Mouse (Mus musculus): ENCODE measurements around the gene Btbd16. TPM values are rescaled to one million over a fixed set of nuclear protein-coding genes. Genes with fewer than 3 reads are reported as not detected.

Gene Btbd16
- polyA plus RNA-seq, 1 experiment from 2014 or later, result not detected

DNA sequence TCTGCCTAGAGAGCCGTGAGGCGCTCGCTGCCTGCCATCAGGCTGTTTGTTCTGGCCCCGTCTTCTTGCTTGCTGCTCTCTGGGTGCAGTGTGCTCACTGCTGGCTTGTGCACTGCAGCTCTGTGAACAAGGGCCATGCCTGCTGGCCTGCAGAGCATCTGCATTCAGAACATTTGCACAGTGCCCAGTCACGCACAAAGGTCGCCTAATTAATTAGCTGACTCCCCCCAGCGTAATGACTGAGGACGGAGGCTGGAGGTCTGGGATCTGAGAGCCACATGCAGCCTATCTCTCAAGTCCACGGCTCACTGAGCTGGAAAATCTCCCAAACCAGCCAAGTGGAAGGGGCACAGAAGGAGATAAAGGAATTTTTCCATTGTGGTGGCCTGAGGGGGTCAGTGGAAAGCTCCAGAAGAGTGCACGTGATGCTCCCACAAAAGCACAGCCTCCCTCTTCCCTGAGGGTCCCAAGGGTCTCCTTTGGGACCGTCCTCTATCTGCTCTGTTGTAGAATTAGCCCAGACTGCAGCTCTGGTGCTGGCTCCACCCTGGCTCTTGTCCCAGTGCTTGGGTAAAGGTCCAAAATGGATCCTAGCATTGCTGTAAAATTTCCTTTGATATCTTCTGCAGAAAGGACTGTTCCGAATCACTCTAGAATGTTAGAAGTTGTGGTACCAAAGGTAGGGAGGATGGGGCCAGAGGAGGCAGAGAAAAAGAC, 64.2 kb downstream of the Btbd16 start:
- H3K4me3 ChIP-seq (ENCODE audit: low read depth, low read length), result no peak overlapping the region
- 0 out of 2 replicates have a peak overlapping the region, but pooled peaks have one; percentile 1 for H3K27ac ChIP-seq (replicated peaks; ENCODE audit: low read depth, low read length)
- peaks cover 4% of the 10 kb centered on the region; the same call in 1 of the 2 replicates for H3K4me1 ChIP-seq (ENCODE audit: control insufficient read depth, insufficient read depth, low read length)
- 26% methylated on average over 12 of the region's 12 CpGs for WGBS
- H3K4me2 ChIP-seq (ENCODE audit: low read depth, low read length), result no peak overlapping the region
- ATAC-seq (replicated peaks; ENCODE audit: insufficient number of reproducible peaks, low FRiP score, low TSS enrichment, low read depth), result peak; percentile 69; the same call in 1 of the 2 replicates
- no peaks in the 10 kb centered on the region for H3K9me3 ChIP-seq (replicated peaks; ENCODE audit: control insufficient read depth, low read length)
- no peak overlapping the region for H3K9ac ChIP-seq (replicated peaks; ENCODE audit: low read length)
- DNase-seq (ENCODE audit: low spot score), result peak; percentile 15
- no peaks in the 10 kb centered on the region for H3K36me3 ChIP-seq (replicated peaks; ENCODE audit: control insufficient read depth, insufficient read depth, low read depth, low read length)
- no peaks in the 10 kb centered on the region for H3K27me3 ChIP-seq (ENCODE audit: control insufficient read depth, insufficient read depth, low read length)

DNA sequence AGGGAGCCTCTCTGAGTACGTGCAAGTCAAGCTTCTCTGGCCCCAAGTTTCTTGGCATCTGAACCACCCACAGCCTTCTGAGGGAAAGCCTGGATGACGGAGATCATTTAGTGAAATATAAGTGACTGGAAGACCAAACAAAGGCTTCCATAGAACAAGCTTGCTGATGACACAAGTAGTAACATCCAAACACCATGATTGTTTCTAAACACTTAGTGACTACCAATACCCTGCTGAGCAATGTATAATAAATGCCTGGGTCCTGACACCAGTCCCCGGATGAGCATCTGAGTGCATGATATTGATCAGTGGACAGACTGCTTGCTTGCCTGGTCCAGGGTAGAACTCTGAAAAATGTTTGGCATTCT, 64.8 kb downstream of the Btbd16 start:
- Histone ChIP-seq H3K4me1 (ENCODE audit: control insufficient read depth, insufficient read depth, low read length) (peaks cover 4% of the 10 kb centered on the region; the same call in 1 of the 2 replicates), H3K9ac (replicated peaks; ENCODE audit: low read length) (no peak overlapping the region)

DNA sequence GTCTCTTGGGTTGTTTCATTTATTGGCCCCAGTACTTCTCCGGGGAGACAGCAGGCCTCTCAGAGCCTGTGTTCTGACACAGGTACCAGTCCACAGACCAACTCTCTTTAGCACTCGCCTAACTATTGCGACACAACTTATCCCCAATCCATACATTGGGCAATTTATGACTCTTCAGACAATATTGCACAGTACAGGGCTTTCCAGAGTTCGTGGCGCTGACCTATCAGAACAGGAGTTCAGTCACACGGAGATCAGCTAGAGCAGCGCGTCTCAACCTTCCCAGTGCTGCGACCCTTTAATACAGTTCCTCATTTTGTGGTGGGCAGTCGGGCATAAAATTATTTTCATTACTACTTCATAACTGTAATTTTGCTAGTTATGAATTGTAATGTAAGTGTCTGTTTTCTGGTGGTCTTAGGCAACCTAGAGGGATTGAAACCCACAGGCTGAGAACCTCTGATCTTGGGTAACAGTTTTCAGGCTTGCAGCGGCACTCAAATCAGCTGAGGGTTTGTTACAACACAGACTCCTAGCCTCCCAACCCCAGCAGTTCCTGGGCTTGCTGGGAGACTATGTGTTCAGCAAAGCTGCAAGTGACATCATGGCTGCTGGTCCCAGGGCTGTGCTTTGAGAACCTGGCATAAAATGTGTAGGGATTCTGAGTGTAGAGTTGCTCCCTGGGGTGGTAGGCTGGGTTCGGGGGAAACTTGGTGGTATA, 65.7 kb downstream of the Btbd16 start:
- Histone ChIP-seq H3K9me3 (replicated peaks; ENCODE audit: control insufficient read depth, low read length) (no peaks in the 10 kb centered on the region), H3K4me3 (ENCODE audit: low read depth, low read length) (no peak overlapping the region), H3K27me3 (ENCODE audit: control insufficient read depth, insufficient read depth, low read length) (no peaks in the 10 kb centered on the region), H3K27ac (replicated peaks; ENCODE audit: low read depth, low read length) (no peak overlapping the region), H3K4me1 (ENCODE audit: control insufficient read depth, insufficient read depth, low read length) (peaks cover 4% of the 10 kb centered on the region; the same call in 1 of the 2 replicates), H3K36me3 (replicated peaks; ENCODE audit: control insufficient read depth, insufficient read depth, low read depth, low read length) (no peaks in the 10 kb centered on the region), H3K4me2 (ENCODE audit: low read depth, low read length) (no peak overlapping the region), H3K9ac (replicated peaks; ENCODE audit: low read length) (no peak overlapping the region)
- 89% methylated on average over 12 of the region's 12 CpGs for WGBS
- no peak for ATAC-seq (replicated peaks; ENCODE audit: insufficient number of reproducible peaks, low FRiP score, low TSS enrichment, low read depth)
- no peak for DNase-seq (ENCODE audit: low spot score)

More for the DNA sequence above, 64.8 kb downstream of the Btbd16 start:
- Histone ChIP-seq H3K27me3 (ENCODE audit: control insufficient read depth, insufficient read depth, low read length) (no peaks in the 10 kb centered on the region), H3K36me3 (replicated peaks; ENCODE audit: control insufficient read depth, insufficient read depth, low read depth, low read length) (no peaks in the 10 kb centered on the region), H3K27ac (replicated peaks; ENCODE audit: low read depth, low read length) (no peak overlapping the region), H3K4me3 (ENCODE audit: low read depth, low read length) (no peak overlapping the region), H3K9me3 (replicated peaks; ENCODE audit: control insufficient read depth, low read length) (no peaks in the 10 kb centered on the region), H3K4me2 (ENCODE audit: low read depth, low read length) (no peak overlapping the region)
- ATAC-seq (replicated peaks; ENCODE audit: insufficient number of reproducible peaks, low FRiP score, low TSS enrichment, low read depth) (no peak), DNase-seq (ENCODE audit: low spot score) (no peak)
- WGBS, result 63% methylated on average over 3 of the region's 3 CpGs

DNA sequence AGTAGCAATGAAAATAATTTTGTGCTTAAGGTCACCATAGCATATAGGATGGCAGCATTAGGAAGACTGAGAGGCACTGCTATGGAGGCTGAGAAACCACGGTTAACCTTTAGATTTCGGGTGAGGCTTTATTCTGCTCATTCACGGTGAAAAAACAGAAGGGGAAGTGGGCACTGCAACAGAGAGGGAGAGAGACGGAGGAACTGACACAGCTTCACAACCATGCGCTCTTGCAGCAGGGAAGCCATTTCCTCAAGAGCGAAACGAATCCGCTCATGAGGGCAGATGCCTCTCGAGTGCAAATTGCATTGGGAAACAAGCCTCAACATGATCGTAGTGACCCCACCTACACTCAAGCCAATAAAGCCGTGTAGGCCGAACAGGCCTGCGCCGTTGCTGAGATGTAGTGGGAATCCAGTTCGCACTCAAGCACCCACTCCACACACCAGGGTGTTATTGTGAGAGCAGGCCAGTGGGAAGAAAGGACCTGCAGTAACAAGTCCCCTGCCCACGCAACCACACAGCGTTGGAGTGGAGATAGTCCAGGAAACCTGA, 73.4 kb downstream of the Btbd16 start:
- no peak overlapping the region for H3K4me3 ChIP-seq (ENCODE audit: low read depth, low read length)
- no peaks in the 10 kb centered on the region for H3K9me3 ChIP-seq (replicated peaks; ENCODE audit: control insufficient read depth, low read length)
- H3K27ac ChIP-seq (replicated peaks; ENCODE audit: low read depth, low read length), result no peak overlapping the region
- H3K4me2 ChIP-seq (ENCODE audit: low read depth, low read length), result no peak overlapping the region
- no peaks in the 10 kb centered on the region for H3K36me3 ChIP-seq (replicated peaks; ENCODE audit: control insufficient read depth, insufficient read depth, low read depth, low read length)
- WGBS, result 87% methylated on average over 17 of the region's 17 CpGs
- no peak for DNase-seq (ENCODE audit: low spot score)
- no peaks in the 10 kb centered on the region for H3K27me3 ChIP-seq (ENCODE audit: control insufficient read depth, insufficient read depth, low read length)
- ATAC-seq (replicated peaks; ENCODE audit: insufficient number of reproducible peaks, low FRiP score, low TSS enrichment, low read depth), result no peak
- H3K4me1 ChIP-seq (ENCODE audit: control insufficient read depth, insufficient read depth, low read length), result no peaks in the 10 kb centered on the region
- no peak overlapping the region for H3K9ac ChIP-seq (replicated peaks; ENCODE audit: low read length)

DNA sequence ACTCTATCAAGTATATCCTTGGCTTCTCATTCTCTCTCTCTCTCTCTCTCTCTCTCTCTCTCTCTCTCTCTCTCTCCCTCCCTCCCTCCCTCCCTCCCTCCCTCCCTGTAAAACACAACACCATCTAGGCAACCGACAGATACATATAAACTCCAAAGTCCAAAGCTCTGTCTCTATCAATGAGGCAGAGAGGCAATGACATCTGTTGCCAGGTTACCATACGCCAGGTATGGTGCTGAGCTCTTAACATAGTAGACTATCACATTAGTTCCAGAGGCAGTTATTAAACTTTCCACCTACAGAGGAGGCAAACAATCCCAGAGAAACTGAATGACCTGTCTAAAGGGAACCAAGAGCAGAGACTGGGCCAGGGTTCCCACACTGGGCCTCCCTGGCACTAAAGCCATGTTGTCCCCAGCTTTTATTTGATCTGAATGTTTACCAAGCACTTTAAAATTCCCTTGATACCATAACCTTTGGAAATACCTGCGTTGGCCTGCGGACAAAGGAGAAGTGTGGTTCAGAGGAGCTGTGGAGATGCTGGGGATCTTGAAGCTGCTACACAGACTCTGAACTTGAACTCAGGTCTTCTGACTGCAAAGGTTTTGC, 80.9 kb downstream of the Btbd16 start:
- 90% methylated on average over 4 of the region's 4 CpGs for WGBS
- H3K27ac ChIP-seq (replicated peaks; ENCODE audit: low read depth, low read length), result no peak overlapping the region

DNA sequence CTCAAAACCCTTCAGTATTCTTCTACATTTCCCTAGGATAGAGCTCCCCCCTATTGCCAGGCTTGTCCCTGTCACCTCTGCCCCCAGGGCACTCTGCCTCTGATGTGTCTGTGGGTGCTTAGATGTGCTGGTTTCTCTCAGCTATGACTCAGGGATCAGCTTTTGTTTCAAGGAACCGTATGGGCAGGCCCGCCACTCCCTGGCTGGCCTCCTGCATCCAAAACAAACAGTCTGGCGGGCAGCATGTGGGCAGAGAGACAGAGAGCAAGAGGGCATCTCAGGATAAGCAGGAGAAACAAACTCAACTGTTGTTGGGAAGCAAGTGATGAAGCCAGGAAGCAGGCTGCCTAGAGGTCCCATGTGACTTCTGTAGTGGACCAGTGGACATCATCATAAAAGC, 81.8 kb downstream of the Btbd16 start:
- Histone ChIP-seq H3K4me1 (ENCODE audit: control insufficient read depth, insufficient read depth, low read length) (no peaks in the 10 kb centered on the region), H3K27ac (replicated peaks; ENCODE audit: low read depth, low read length) (no peak overlapping the region), H3K27me3 (ENCODE audit: control insufficient read depth, insufficient read depth, low read length) (no peaks in the 10 kb centered on the region), H3K4me3 (ENCODE audit: low read depth, low read length) (no peak overlapping the region), H3K9me3 (replicated peaks; ENCODE audit: control insufficient read depth, low read length) (no peaks in the 10 kb centered on the region), H3K4me2 (ENCODE audit: low read depth, low read length) (no peak overlapping the region), H3K36me3 (replicated peaks; ENCODE audit: control insufficient read depth, insufficient read depth, low read depth, low read length) (no peaks in the 10 kb centered on the region), H3K9ac (replicated peaks; ENCODE audit: low read length) (no peak overlapping the region)
- DNase-seq (ENCODE audit: low spot score), result no peak
- WGBS, result 22% methylated on average over 3 of the region's 3 CpGs
- ATAC-seq (replicated peaks; ENCODE audit: insufficient number of reproducible peaks, low FRiP score, low TSS enrichment, low read depth), result no peak

More for the DNA sequence above, 80.9 kb downstream of the Btbd16 start:
- H3K36me3 ChIP-seq (replicated peaks; ENCODE audit: control insufficient read depth, insufficient read depth, low read depth, low read length), result no peaks in the 10 kb centered on the region
- no peak for DNase-seq (ENCODE audit: low spot score)
- H3K4me2 ChIP-seq (ENCODE audit: low read depth, low read length), result no peak overlapping the region
- H3K9ac ChIP-seq (replicated peaks; ENCODE audit: low read length), result no peak overlapping the region
- H3K4me3 ChIP-seq (ENCODE audit: low read depth, low read length), result no peak overlapping the region
- no peaks in the 10 kb centered on the region for H3K9me3 ChIP-seq (replicated peaks; ENCODE audit: control insufficient read depth, low read length)
- no peaks in the 10 kb centered on the region for H3K4me1 ChIP-seq (ENCODE audit: control insufficient read depth, insufficient read depth, low read length)
- H3K27me3 ChIP-seq (ENCODE audit: control insufficient read depth, insufficient read depth, low read length), result no peaks in the 10 kb centered on the region
- no peak for ATAC-seq (replicated peaks; ENCODE audit: insufficient number of reproducible peaks, low FRiP score, low TSS enrichment, low read depth)

DNA sequence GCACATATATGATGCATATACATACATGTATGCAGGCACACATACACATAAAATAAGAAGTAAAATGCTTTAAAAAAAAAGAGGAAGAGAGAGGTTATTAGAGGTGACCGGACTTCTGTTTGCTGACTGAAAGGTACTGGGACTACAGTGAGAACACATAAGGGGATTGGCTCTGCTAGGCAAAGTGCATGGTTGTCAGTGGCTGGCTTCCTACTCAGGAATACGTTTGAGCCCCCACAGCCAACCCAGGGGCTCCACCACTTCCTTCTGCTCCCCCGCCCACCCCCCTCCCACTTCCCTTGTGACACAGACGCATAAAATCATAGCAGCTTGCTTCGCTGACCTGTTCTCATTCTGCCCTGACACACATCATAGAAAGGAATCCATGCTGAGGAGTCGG, 84.1 kb downstream of the Btbd16 start:
- H3K4me2 ChIP-seq (ENCODE audit: low read depth, low read length), result no peak overlapping the region
- no peaks in the 10 kb centered on the region for H3K36me3 ChIP-seq (replicated peaks; ENCODE audit: control insufficient read depth, insufficient read depth, low read depth, low read length)
- H3K4me3 ChIP-seq (ENCODE audit: low read depth, low read length), result no peak overlapping the region
- H3K9ac ChIP-seq (replicated peaks; ENCODE audit: low read length), result no peak overlapping the region
- DNase-seq (ENCODE audit: low spot score), result no peak
- no peak overlapping the region for H3K27ac ChIP-seq (replicated peaks; ENCODE audit: low read depth, low read length)
- H3K27me3 ChIP-seq (ENCODE audit: control insufficient read depth, insufficient read depth, low read length), result no peaks in the 10 kb centered on the region
- no peak for ATAC-seq (replicated peaks; ENCODE audit: insufficient number of reproducible peaks, low FRiP score, low TSS enrichment, low read depth)
- H3K9me3 ChIP-seq (replicated peaks; ENCODE audit: control insufficient read depth, low read length), result no peaks in the 10 kb centered on the region
- H3K4me1 ChIP-seq (ENCODE audit: control insufficient read depth, insufficient read depth, low read length), result no peaks in the 10 kb centered on the region
- WGBS, result 72% methylated on average over 6 of the region's 6 CpGs
